Mouse (Mus musculus) embryonic stem cell, embryonic (primary cell): ENCODE data around the gene Atp1a1.

Source experiments
- CTCF ChIA-PET, 4 experiments: fragments of 300-600 bp in 2 of 4; fragments of 350-600 bp in 2 of 4; sonication (Branson Sonifier 250); formaldehyde crosslinking; loops; one replicate each; lab custom pipeline; 2022; ENCODE audit warnings: inconsistent platforms in 2 of 4; lab: Charles Lee
- POLR2A ChIA-PET, 4 experiments: fragments of 300-600 bp in 2 of 4; fragments of 350-600 bp in 2 of 4; sonication (Branson Sonifier 250); formaldehyde crosslinking; loops; one replicate each; lab custom pipeline; 2022; ENCODE audit warnings: antibody characterized with exemption in 4 of 4, inconsistent platforms in 1 of 4; lab: Charles Lee

The Atp1a1 gene

GRCm38 (mm10) chr3:101551457-101552230, 52.8 kb downstream of the Atp1a1 start:
- CTCF ChIA-PET: interaction anchor here in 2 of 4 experiments (1.0 to 1.2 kb wide), 2 partner anchors 45 to 288 kb away, joined by 3 read pairs; no protein-coding TSS in a partner anchor
- POLR2A ChIA-PET: interaction anchor here in 2 of 4 experiments (0.5 to 1.2 kb wide), 3 partner anchors 46 to 421 kb away, joined by 3 to 4 read pairs (median 3); no protein-coding TSS in a partner anchor

- ChIA-PET POLR2A (interaction anchor here in 1 of 4 experiments (0.5 to 0.9 kb wide), 2 partner anchors 292 to 960 kb away, joined by 3 read pairs; no protein-coding TSS in a partner anchor), CTCF (interaction anchor here in 1 of 4 experiments (0.7 kb wide), 1 partner anchor 145 kb away, joined by 6 read pairs; no protein-coding TSS in a partner anchor)
Observed at GRCm38 (mm10) chr3:101549749-101550148, 54.7 kb downstream of the Atp1a1 start.

GRCm38 (mm10) chr3:101544116-101544515, 60.4 kb downstream of the Atp1a1 start:
- POLR2A ChIA-PET: interaction anchor here in 2 of 4 experiments (0.6 to 1.7 kb wide), 2 partner anchors 17 to 636 kb away, joined by 3 read pairs; no protein-coding TSS in a partner anchor

GRCm38 (mm10) chr3:101541571-101541970, 62.9 kb downstream of the Atp1a1 start:
- POLR2A ChIA-PET: no interaction called here
- CTCF ChIA-PET: no interaction called here

More at GRCm38 (mm10) chr3:101544116-101544515, 60.4 kb downstream of the Atp1a1 start:
- CTCF ChIA-PET: interaction anchor here in 1 of 4 experiments (0.7 kb wide), 1 partner anchor 230 kb away, joined by 3 read pairs; no protein-coding TSS in a partner anchor

DNA sequence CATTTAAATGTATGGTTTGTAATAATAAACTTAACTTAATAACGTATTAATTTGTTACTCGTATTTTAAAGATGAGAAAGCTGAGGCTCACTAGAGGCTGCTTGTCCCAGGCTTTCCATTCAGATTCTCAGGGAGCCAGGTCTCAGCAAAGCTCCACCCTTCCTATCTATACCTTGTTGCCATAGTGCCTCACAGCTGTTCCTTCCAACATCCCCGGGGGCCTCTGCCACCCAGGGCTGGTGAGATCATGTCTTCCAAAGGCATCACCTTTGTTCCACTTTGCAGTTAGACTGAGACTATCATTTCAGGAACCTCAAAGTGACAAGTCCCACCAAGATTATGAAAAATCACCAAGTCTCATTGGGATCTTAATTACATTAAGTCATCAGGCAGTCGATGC, 63.9 kb downstream of the Atp1a1 start:
- POLR2A ChIA-PET: interaction anchor here in 1 of 4 experiments (0.6 kb wide), 1 partner anchor 1416 kb away, joined by 3 read pairs; no protein-coding TSS in a partner anchor
- CTCF ChIA-PET: no interaction called here

GRCm38 (mm10) chr3:101536322-101536721, 68.2 kb downstream of the Atp1a1 start:
- ChIA-PET POLR2A (no interaction called here), CTCF (no interaction called here)

DNA sequence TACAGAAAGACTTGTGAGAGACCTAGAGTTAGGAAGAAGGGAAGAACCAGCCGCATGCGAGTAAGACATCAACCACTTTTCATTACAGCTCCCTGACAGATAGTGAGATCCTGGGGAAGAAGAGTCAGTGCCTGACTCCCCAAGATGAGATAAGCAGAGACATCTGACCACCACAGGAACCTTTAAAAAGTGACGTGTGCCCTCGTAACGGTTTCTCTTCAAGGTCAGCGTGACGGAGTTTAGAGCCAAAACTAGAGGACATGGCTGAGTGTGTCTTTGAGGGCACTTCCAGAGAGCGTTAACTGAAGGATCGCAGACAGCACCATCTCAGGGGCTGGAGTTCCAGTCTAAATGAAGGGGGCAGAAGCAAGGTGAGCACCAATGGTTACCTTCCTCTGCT, 70.2 kb downstream of the Atp1a1 start:
- CTCF ChIA-PET: no interaction called here
- POLR2A ChIA-PET: no interaction called here

GRCm38 (mm10) chr3:101533373-101533772, 71.1 kb downstream of the Atp1a1 start:
- ChIA-PET CTCF (no interaction called here), POLR2A (no interaction called here)

DNA sequence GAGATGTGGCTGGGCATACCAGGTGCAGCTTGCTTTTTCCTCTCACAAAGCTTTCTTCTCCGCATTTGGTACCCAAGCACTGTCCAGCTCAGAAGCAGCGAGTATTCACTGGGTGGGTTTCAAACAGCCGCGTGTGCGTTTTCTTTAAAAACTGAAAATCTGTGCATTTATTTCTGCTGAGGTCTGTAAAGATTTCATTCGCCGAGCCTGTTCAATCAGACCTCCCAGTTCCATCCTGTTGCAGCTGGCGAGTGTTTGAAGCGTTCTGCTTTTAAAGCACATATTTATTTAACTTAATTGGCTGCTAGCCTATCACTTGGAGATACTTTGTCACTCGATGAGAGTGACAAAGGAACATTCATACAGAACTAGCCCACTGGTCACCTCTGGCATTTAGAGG, 73.6 kb downstream of the Atp1a1 start:
- ChIA-PET CTCF (no interaction called here), POLR2A (no interaction called here)

- CTCF ChIA-PET: interaction anchor here in 1 of 4 experiments (0.8 kb wide), 1 partner anchor 271 kb away, joined by 3 read pairs; no protein-coding TSS in a partner anchor
- POLR2A ChIA-PET: interaction anchor here in 2 of 4 experiments (0.6 to 0.7 kb wide), 2 partner anchors 170 to 1082 kb away, joined by 3 to 9 read pairs; no protein-coding TSS in a partner anchor
Observed at GRCm38 (mm10) chr3:101528900-101529594, 75.4 kb downstream of the Atp1a1 start.

DNA sequence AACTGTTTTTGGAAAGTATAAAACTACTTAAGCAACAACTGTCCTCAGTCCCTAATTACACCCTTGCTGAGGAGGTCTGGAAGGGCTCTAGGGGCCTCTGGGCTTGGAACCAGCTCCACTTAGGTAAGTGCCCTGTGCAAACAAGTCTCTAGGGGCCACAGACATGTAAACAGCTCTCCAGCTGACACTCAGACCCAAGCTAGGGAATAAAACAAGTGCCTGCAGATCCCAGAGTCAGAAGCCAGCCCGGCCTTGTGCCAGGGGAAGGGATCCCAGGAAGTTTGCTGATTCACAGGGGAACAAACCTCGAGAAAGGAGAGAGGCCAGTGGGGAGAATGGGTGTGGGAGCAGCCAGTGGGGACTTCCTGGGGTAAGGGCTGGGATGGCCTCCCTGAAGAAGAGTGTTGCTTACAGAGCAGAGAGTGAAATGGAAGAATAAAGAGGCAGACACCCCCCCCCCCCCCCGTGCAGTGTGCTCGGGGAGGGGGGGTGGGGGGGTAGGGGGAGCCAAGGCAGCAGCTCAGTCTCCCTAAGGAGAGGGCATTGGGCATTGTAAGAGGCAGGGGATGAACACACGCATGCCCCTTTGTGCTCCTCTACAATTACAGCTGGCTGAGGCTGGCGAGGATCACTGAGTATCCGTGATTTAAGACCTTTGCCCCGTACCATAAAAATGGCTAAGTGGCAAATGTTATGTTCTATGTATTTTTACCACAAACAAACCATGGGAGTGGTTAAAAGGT, 76.2 kb downstream of the Atp1a1 start:
- POLR2A ChIA-PET: interaction anchor here in 2 of 4 experiments (0.7 to 1.4 kb wide), 2 partner anchors 76 to 175 kb away, joined by 3 to 9 read pairs; partner anchors contain the start of gene Atp1a1 (in 1 of the 2)
- CTCF ChIA-PET: interaction anchor here in 1 of 4 experiments (0.5 kb wide), 1 partner anchor 233 kb away, joined by 4 read pairs; no protein-coding TSS in a partner anchor

DNA sequence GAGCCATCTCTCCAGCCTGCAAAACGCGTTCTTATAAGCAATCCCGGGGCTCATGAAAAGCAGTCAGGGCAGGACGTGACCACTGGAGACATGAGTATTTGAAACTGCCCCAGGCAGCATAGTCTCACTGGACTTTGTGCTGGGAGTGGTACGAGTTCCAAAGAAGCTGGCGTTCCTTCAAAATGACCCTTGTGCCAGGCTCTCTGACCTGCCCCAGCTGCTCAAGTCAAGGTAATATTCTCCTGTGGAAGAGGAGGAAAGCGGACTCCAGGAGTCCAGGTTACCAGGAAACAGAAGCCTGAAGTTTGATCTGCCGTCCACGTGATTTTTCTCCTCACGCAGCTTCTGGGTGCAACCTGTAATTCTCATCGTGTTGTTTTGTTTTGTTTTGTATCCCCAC, 77.9 kb downstream of the Atp1a1 start:
- POLR2A ChIA-PET: interaction anchor here in 2 of 4 experiments (0.6 to 1.3 kb wide), 2 partner anchors 17 to 56 kb away, joined by 3 to 8 read pairs; no protein-coding TSS in a partner anchor
- CTCF ChIA-PET: interaction anchor here in 2 of 4 experiments (0.6 to 0.8 kb wide), 3 partner anchors 208 to 667 kb away, joined by 3 to 11 read pairs (median 3); no protein-coding TSS in a partner anchor
